Mouse (Mus musculus) frontal cortex, postnatal 14 days (tissue): Measurements from ENCODE around the gene Zfp12.

Source experiments
- DNase-seq, 2 experiments: peaks; one replicate each; pipeline ENCODE4 v3.0.0; 2022; ENCODE audit warnings: low spot score in 2 of 2

Zfp12 gene

DNA sequence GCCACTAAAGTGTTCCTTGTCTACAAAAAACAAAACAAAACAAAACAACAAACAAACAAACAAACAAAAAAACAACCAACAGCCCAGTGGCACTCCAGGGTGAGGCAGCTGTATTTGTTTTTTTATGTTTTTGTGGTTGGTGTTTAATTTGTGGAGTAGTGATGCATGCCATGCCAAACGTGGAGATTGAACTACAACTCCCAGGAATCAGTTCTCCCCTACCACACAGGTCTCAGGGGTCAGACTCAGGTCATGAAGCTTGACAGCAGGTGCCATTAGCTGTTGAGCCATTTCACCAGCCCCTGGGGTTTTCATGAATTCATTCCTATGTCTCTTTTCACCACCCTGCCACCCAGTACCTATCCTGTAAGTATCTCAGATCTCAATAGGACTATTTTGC, 30.4 kb downstream of the Zfp12 start:
- DNase-seq = no peak

DNA sequence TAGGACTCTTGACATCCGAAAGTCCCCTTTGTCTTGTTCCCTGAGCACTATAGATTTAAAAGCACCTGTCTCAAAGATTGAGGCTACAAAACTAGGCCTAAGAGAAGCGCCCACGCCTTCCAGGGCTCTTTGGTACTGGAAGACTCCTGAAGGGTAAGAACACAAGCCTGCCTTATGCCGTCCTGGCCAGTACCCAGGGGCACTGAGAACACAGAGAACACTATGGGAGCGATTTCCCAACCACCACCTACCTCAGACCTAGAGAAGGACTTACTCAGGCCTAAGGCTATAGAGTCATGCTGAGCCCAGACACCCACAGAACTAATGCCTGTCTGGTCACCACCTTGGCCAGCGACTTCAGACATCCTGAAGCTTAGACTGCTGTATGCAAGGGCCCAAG, 31.8 kb downstream of the Zfp12 start:
- no peak for DNase-seq

DNA sequence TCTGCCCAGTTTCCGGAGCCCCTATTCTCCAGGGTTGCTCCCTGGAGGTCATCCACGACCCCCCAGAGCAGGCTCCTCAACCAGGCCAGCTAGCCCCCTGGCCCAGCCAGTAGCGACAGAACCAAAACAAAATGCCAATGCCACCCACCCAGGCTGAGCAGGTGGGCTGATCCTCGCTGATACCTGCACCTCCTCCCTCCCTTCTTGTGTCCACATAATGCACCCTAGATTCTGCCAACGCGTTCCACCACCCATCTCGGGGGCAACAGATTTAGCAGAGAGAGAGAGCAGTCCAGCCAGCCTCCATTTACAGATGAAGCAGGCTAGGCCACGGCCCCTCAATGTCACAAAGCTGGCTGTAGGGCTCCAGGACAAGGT, 34.0 kb downstream of the Zfp12 start:
- DNase-seq = no peak

DNA sequence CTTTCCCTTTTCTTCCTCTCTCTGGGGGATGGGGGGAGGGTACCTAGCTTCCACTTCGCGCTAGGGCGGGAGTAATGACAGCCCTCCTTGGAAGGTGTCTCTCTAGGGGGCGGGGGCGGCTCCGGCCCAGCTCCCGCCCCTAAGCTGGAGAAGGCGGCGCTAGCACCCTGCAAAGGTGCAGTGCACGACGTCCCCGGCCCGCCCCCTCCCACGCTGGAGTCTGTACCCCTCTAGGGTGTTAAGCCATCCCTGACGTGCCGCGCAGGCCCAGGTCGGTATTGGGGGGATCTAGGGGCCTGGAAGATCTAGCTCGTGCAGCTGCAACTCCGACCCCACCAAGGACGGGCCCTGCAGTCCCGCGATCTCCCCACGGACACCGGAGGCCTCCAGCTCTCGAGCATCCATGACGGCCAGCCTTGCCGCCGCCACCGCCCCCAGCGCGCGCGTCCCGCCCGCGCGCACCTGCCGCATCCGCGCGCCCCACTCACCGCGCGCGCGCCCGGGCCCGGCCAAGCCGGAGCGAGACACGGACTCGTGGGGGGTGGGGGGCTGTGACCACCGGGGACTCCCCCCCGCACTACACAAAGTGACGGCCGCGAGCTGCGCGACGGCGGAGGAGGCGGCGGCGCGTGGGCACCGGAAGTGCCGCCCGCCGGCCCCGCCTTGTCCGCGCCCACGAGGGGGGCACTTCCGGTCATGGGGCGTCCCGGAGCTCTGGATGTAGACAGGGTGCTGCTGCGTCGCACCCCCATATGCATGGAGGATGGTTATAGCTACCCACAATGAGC, 34.6 kb downstream of the Zfp12 start, which contains the start of gene Zfp316:
Gene Zfp316, minus strand, starts transcription at position 660 of the 788 bp plus-strand sequence.
- DNase-seq = peak; percentile 45 to 53

DNA sequence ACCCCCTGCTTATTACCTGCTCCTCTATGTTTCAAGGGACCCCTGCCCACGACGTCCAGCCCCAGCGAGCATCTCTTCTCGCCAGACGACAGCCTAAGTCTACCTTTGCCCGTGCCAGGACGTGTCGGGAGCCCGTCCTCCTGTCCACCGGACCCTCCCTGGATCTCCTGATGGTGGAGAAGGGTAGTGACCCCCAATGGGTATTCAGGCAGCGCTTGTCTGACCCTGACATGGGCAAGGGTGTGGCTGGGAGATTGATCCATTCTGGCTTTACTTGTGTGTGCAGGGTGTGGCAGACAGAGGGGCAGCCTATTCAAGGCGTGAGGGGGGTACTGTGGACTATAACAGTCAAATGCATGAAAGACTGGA, 35.2 kb downstream of the Zfp12 start:
- no peak for DNase-seq

DNA sequence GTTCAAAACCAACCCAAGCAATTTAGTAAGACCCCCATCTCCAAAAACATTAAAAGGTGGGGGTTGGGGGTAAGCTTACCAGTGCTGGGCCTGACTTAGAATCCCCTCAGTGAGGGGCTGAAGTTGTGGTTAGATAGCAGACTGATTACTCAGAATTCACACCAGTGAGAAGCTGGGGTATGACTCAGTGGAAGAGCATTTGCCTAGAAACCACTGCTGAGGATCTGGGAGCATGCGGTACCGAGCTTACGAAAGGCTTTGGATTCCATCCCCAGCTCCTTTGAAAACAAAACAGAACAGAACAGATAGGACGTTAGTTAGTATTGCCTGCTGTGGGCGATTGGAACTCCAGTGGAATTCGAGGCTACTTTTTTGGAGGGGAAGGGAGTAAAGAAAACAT, 36.7 kb downstream of the Zfp12 start:
- no peak for DNase-seq

DNA sequence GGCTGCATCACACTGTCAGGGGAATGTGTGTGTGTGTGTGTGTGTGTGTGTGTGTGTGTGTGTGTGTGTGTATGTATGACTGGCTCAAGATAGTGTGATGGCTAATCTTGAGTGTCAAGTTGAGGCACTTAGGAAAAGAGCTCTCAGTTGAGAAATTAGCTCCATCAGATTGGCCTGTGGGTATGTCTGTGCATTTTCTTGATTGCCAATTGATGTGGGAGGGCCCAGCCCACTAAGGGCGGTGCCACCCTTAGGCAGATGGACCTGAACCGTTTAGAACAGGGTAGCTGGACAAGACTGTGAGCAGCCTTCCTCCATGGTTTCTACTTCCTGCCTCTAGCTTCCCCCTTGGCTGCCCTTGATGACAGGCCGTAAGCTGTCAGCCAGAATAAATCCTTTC, 37.1 kb downstream of the Zfp12 start:
- no peak for DNase-seq

DNA sequence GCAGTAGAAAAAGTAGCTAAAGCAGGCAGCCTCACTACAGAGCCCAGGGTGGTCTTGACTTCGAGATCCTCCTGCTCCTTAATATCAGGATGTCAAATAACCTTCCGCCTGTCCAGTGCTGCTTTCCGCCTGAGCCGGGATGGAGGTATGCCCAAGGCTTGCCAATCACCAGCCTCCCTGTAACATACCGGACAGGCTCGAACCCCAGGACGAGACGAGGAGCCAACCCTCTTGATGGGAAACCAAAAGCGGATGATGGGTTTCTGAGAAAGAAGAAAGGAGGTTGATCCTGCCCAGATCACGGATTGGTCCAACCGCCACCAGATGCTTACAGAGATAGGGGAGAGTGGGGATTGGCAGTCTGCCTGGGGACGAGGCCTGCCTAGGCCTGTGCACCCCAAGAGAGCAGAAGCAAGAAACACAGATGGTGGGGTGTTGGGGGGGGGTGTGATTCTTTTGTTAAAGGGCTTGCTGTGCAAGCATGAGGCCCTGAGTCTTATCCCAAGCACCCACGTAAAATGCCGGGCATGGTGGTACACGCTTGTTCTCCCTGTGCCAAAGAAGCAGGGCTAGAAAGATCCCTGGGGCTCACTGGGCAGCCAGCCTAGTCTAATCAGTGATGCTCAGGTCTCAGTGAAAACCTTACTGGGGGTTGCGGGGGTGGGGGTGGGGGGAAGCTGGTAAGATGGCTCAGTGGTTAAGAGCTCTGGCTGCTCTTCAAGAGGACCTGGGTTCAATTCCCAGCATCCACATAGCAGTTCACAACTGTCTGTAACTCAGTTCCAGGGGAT, 37.8 kb downstream of the Zfp12 start:
- no peak for DNase-seq

DNA sequence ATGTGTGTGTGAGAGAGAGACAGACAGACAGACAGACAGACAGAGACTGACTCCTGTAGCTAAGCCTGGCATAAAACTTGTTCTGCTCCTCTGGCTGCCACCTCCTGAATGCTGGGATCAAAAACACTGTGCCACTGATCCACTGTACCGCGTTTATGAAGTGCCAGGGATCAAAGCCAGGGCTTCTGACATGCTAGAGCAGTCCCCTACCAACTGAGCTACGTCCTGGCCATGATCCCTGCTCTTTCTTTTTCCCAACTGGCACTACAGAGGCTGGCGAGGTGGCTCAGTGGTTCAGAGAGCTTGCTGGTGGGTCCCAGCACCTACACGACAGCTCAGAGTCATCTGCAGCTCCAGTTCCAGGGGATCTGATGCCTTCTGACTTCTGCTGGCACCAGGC, 40.8 kb downstream of the Zfp12 start:
- no peak for DNase-seq

DNA sequence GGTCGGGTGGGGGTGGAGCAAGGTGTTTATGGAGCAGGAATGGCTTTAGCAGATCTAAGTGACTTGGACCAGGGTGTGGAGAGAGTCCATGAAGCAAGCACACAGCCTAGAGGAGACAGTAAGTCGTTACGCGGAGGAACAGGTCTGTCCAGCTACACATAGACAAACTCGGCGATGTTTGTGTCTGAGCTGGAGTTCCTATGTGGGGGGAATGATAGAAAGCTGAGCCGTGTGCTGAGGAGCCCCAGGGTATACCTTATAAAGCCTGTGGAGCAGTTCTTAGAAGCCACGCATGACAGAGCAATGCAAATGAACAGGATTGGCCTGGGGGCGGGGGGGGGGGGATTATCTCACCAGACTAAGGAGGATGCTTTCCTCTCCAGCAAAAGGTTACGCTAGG, 44.3 kb downstream of the Zfp12 start:
- no peak for DNase-seq

DNA sequence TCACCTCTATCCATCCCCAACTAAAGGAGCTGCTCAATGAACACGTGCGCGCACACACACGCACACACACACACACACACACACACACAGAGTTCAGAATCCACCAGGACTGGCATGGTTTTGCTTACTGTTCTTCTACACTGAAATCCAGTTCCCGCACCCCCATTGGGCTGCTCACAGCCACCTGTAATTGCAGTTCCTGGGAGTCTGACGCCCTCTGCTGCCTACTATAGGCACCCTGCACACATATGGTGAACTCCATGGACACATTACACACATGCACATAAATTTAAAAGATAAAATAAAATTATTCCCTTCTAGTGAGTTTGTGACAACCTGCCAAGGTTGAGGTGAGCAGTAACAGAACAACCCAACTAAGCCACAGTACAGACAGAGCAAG, 49.8 kb downstream of the Zfp12 start:
- no peak for DNase-seq

DNA sequence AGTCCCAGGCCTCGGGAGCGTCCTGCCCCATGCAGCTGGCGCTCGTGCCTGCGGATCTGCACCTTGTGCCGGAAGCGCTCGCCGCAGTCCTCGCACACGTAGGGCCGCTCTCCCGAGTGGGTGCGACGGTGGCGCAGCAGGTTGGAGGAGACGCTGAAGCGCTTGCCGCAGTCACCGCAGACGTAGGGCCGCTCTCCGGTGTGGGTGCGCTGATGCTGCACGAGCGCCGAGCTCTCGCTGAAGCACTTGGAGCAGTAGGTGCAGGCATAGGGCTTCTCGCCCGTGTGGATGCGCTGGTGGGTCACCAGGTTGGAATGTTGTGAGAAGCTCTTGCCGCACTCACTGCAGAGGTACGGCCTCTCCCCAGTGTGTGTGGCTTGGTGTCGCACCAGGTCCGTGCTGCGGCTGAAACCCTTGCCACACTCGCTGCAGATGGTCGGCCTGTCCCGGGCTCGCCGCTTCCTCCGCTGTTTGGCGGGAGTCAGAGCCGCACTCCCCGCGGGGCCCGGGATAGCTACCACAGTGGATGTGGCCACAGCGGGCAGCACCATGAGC, 52.9 kb downstream of the Zfp12 start:
- DNase-seq = no peak

DNA sequence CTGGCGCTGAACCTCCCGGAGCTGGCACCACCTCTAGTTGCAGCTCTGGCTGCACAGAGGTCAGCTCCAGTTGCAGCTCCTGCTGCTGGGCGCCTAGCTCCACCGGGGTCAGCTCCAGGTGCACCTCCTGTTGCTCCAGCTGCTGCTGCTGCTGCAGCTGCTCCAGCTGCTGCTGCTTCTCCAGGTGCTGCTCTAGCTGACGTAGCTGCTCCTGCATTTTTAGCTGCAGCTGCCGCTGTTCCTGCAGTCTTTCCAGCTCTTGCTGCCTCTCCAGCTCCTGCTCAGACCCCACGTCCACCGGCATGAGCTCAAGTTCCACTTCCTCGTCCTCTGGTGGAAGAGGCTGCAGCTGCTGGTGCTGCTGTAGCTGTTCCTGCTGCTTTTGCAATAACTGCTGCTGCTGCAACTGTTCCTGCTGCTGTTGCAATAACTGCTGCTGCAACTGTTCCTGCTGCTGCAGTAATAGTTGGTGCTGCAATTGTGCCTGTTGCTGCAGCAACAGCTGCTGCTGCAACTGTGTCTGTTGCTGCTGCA, 53.5 kb downstream of the Zfp12 start:
- DNase-seq = no peak

DNA sequence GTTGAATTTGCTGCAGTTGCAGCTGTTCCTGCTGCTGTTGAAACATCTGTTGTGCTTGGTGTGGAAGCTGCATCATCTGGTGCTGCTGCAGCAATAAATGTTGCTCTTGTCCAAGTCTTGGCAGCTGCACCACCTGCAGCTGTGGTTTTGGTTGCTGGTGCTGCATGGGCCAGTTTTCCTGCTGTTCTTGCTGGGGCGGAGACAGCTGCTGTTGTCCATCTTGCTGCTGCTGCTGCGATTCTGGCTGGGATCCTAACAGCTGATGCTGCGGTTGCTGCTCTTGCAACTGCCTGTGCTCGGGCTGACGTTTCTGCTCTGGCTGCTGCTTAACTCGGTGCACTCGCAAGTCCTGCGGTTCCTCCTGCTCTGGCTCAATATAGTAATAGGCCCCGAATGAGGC, 54.3 kb downstream of the Zfp12 start:
- DNase-seq = no peak

DNA sequence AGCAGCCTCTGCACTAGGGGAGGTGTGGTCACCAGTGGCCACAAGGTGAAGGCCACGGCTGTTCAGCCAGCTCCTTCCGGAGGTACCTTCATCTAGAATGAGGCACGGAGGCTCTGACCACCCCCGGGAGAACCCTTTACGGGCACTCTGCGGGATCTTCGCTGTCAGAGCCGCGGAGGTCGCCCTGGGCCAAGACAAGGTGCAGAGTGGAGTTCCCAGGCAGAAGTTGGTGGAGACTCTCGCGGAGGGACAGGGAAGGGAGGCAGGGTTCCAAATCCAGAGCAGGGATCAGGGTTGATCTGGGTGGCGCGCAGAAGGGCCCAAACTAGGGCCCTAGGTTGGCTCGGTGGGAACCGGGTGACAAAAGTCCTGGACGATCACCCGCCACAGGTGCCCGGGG, 57.9 kb downstream of the Zfp12 start:
- DNase-seq = no peak

DNA sequence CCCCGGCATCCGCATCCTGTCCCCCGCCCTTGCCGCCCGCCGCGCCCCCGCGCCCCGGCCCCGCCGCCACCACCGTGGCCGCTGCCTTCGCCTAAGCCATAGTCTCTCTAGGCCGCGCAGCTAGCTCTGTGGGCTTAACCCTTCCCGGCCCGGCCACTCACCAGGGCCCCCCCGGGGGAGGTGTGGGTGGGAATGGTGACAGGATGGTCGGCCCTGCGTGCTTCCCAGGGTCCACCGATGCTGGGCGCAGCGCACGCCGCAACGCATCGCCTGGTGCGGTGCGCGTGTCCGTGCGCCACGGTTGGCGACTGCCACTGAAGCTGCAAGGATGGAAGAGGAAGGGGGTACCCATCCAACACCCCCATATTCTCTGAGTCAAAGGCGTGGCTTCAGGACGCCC, 58.4 kb downstream of the Zfp12 start, which contains the start of gene Zfp853:
Gene Zfp853, minus strand, starts transcription at position 220 of the 400 bp plus-strand sequence.
- no peak for DNase-seq

DNA sequence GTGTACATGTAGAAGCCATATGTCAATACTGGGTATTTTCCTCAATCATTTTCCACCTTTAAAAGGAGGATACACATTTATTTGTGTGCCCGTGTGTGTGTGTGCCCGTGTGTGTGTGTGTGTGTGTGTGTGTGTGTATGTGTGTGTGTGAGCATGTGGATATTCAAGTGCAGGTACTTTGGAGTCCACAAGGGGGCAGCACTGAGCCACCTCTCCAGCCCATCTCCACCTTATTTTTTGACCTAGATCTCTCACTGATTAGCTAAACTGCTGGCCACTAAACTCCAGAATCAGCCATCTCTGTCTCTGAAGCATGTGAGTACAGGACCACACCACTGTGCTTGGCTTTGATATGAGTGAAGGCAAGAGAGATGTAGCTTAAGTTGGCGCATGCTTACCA, 59.9 kb downstream of the Zfp12 start:
- no peak for DNase-seq

DNA sequence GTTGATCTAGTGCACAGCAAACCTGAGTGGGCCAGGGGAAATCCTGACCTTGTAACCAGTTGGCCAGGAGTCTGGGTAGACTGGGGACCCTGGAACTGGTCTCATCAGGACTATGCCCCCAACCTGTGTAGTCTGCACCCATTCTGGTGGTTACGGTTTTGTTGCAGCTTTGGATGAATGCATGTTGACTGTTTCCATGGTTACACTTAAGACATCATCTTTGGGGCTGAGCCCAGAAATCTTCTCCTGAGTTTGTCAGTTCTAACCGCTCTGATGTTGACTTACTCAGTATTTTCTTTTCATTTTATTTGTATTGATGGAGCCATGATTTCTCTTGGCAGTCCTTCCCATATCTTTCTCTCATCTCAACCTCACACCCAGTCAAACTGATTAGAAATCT, 60.4 kb downstream of the Zfp12 start:
- DNase-seq = no peak

DNA sequence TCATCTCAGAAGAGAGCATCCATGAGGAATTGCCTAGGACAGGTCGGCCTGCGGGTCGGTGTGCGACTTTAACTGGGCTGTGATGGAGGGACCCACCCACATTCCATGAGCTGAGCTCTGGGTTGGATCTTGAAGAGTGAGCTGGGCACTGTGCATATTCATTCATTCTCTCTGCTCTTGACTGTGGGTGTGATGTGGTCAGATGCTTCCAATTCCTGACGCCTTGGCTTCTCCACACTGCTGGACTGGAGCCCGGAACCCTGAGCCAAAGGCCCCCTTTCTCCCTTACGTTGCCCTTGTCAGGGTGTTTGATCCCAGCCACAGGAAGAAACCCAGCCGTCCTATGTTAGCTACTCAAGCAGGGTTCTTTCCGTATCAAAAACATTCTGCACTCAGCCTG, 63.0 kb downstream of the Zfp12 start:
- DNase-seq = no peak

DNA sequence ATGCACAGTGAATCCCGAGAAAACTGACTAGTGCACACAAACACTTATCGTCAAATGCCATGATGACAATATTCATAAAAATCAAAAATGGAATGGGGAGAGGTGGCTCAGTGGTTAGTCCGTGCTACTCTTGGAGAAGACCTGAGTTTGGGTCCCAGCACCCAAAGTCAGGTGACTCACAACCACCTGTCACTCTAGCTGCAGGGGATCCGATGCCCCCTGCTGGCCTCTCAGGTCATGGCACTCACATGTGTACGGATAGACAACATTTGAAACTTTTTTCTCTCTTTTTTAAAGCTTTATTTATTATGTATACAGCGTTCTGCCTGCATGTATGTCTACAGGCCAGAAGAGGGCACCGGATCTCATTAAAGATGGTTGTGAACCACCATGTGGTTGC, 63.4 kb downstream of the Zfp12 start:
- DNase-seq = no peak
